Mouse (Mus musculus): ENCODE results near the gene Gm6121.
"Not testable (repeated sequence)": the region's sequence is repeated elsewhere in the genome, so short reads cannot be mapped to it uniquely, and the experiment has no call there.

Gene Gm6121

DNA sequence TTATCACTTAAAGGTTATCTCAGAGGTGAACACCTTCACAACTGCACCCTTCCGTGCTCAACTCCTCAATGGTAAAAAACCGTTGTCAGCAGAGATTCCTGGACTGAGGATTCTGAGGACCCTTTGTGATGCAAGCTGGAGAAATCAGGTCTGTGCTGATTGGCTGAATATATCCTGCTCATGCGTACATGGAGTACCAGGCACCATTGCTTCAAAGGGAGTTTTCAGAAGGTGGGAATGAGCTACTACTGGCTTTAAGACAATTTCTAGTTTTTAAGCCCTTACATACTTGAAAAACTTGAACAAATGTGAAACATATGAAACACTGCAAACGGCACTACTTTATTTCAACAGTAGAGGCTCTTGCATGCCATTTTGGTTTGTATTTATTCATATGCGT lies at the start of gene Gm6121:
Gm6121 (minus strand) TSS at position 101 of the 400 bp plus-strand sequence.
- DNase-seq: not testable (repeated sequence)

All from cerebellum, postnatal 14 days (tissue).